Mouse (Mus musculus) neural tube, embryonic 14.5 days (tissue): ENCODE data around the gene Xirp2. TPM values are rescaled to one million over a fixed set of nuclear protein-coding genes. Genes with fewer than 3 reads are reported as not detected.
"Not testable (repeated sequence)": the region's sequence is repeated elsewhere in the genome, so short reads cannot be mapped to it uniquely, and the experiment has no call there.

Experiments used
- ATAC-seq: fragments of 200-750 bp; cut with Nextera tagmentation; 2 replicates; pipeline ENCODE4 v1.8.0; 2017; ENCODE audit warnings: low read depth, mild to moderate bottlenecking, moderate TSS enrichment, moderate library complexity
- H3K27ac ChIP-seq: fragments of 300-500 bp; sonication (generic); 2 replicates; pipeline ENCODE4 v1.5.1; 2014; ENCODE audit warnings: low read depth, mild to moderate bottlenecking, control low read depth, low read length, moderate library complexity, mixed read lengths
- H3K27me3 ChIP-seq: fragments of 300-500 bp; sonication (generic); 2 replicates; pipeline ENCODE4 v1.6.1; 2014; ENCODE audit warnings: low read length; ENCODE audit not compliant: control insufficient read depth, insufficient read depth
- H3K36me3 ChIP-seq: fragments of 300-500 bp; sonication (generic); 2 replicates; pipeline ENCODE4 v1.6.1; 2014; ENCODE audit warnings: low read length, mixed read lengths; ENCODE audit not compliant: control insufficient read depth, insufficient read depth
- H3K4me1 ChIP-seq: fragments of 300-500 bp; sonication (generic); 2 replicates; pipeline ENCODE4 v1.6.1; 2014; ENCODE audit warnings: low read length; ENCODE audit not compliant: control insufficient read depth, insufficient read depth
- H3K4me2 ChIP-seq: fragments of 300-500 bp; sonication (generic); 2 replicates; pipeline ENCODE4 v1.6.1; 2014; ENCODE audit warnings: mild to moderate bottlenecking, low read depth, low read length, control low read depth
- H3K4me3 ChIP-seq: fragments of 300-500 bp; sonication (generic); 2 replicates; pipeline ENCODE4 v1.5.1; 2014; ENCODE audit warnings: low read depth, low read length, control low read depth, mixed read lengths
- H3K9ac ChIP-seq: fragments of 300-500 bp; sonication (generic); replicated peaks from 2 replicates; pipeline ENCODE4 v1.6.1; 2014; ENCODE audit warnings: low read depth, mild to moderate bottlenecking, control low read depth, low read length, mixed read lengths
- H3K9me3 ChIP-seq: fragments of 300-500 bp; sonication (generic); 2 replicates; pipeline ENCODE4 v1.6.1; 2016; ENCODE audit warnings: low read length; ENCODE audit not compliant: control insufficient read depth
- WGBS: fragments of 180-500 bp; shearing (Covaris S2); extraction: QIAGEN DNeasy Blood & Tissue Kit; methylation state at CpG from one replicate; pipeline ENCODE4 v1.1.7; 2014; 5-methylcytosine and 5-hydroxymethylcytosine counted together
- polyA plus RNA-seq: library from polyadenylated mRNA; unstranded; fragments of >200 nt; fragmentation: Nextera tagmentation; extraction: Ambion mirVana; gene quantifications from 2 replicates; pipeline ENCODE4 v1.2.1, GENCODE M21; 2014

Gene Xirp2
- polyA plus RNA-seq, 1 experiment from 2014 or later = 0.03 TPM

DNA sequence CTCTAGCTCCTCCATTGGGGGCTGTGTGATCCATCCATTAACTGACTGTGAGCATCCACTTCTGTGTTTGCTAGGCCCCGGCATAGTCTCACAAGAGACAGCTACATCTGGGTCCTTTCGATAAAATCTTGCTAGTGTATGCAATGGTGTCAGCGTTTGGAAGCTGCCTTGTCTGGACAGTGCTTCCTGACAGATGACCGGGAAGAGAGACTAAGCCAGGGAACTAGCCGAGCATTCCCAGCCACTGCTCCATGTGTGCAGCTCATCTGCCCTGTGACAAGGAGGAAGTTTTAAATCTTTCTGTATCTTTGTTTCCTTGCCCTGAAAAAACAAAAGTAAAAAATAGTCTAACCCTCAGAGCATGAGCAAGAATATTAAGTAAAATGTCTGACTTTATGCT is 24.2 kb downstream of the Xirp2 start:
- H3K9ac ChIP-seq, H3K4me2 ChIP-seq: not testable (repeated sequence)
- WGBS = 83% methylated on average over 5 of the region's 5 CpGs

DNA sequence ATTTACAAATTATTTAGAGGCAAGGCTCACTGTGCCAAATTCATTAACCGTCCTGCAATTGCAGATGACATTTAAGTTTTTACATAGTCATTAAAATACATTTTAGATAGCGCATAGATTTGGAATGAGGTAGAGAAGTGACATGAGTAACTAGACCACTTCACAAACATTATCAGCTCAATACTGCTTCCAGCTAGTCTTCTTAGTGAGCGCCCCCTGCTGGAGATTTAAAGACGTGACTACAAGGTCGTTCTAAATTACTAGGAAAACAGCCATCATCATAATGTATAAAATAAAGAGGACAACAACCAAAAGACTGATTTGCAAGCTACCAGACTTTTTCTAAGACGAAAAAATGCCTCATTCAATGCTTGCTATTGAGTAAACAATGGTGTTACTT is 32.0 kb downstream of the Xirp2 start:
- ATAC-seq = 0 out of 2 replicates have a peak, but pooled peaks have one; percentile 49
- no peak overlapping the region for H3K27ac ChIP-seq
- no peaks in the 10 kb centered on the region for H3K27me3 ChIP-seq
- WGBS = 21% methylated on average over 6 of the region's 6 CpGs
- H3K9ac ChIP-seq = no peak overlapping the region
- H3K4me3 ChIP-seq = no peak overlapping the region
- no peaks in the 10 kb centered on the region for H3K4me1 ChIP-seq
- no peak overlapping the region for H3K4me2 ChIP-seq
- H3K9me3 ChIP-seq = no peaks in the 10 kb centered on the region
- H3K36me3 ChIP-seq = no peaks in the 10 kb centered on the region

More for the DNA sequence above, 24.2 kb downstream of the Xirp2 start:
- not testable (repeated sequence) for ATAC-seq, H3K27ac ChIP-seq, H3K9me3 ChIP-seq, H3K4me3 ChIP-seq, H3K36me3 ChIP-seq, H3K4me1 ChIP-seq, H3K27me3 ChIP-seq

DNA sequence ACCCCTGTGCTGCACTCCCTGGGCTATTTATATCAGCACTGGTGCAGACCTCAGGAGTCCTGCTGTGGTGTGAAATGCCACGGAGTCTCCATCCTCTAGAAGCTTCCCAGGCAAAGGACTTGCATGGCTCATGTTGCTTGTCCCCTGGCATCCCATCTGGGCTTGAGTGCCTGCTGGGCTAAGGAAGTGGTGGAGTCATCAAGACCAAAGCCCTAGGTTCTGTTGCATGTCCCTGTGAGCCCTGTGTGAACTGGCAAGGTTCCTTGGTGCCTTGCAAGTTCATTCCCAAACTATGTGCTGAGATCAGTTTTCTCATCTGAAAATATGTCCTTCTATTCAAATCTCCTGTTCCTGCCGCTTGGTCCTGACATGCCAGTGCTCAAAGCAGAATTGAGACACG is 35.2 kb downstream of the Xirp2 start:
- Histone ChIP-seq H3K4me2 (no peak overlapping the region), H3K27me3 (no peaks in the 10 kb centered on the region), H3K4me1 (no peaks in the 10 kb centered on the region), H3K9ac (no peak overlapping the region), H3K4me3 (no peak overlapping the region), H3K36me3 (no peaks in the 10 kb centered on the region), H3K9me3 (no peaks in the 10 kb centered on the region), H3K27ac (no peak overlapping the region)
- no peak for ATAC-seq
- 71% methylated on average over 3 of the region's 3 CpGs for WGBS

DNA sequence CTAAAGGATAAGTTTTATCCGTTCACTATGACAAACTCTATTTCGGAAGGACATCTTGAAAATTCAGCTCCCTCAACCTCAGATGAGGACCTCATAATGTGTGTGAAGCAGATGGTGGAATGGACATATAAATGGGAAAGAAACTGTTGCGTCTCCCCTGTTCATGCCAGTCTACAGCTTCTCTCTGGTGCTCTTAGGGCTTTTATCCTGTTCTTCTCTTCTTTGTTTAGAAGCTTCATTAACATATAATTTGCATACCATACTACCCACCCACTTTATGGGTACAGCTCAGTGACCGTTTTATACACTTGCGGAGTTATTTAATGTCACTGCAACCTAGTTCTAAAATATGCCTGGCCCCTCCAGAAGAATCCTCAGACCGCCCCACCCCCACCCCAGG is 40.9 kb downstream of the Xirp2 start:
- no peak overlapping the region for H3K27ac ChIP-seq
- 69% methylated on average over 6 of the region's 6 CpGs for WGBS
- no peaks in the 10 kb centered on the region for H3K27me3 ChIP-seq

DNA sequence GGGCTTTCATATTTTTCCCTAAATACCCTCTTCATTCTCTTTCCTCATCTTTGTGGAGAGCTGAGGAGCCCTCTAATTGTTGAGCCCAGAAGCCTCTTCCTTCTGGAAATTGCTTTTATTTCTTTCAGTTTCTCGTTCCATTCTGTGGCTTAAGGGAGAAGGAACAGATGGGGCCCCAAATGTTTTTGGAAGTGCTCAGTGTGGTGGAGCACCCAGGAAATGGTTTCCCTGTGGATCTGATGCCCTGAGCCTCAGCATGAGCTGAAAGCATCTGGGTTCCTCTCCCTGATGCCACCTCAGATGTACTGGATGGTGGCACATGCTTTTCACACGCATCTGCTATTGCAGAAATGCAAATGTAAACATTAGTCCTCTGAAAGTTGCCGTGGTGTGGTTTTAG is 41.4 kb downstream of the Xirp2 start:
- Histone ChIP-seq H3K4me2 (no peak overlapping the region), H3K4me1 (0 out of 2 replicates have a peak, but pooled peaks cover 2% of the 10 kb centered on the region), H3K9ac (no peak overlapping the region), H3K27me3 (no peaks in the 10 kb centered on the region), H3K9me3 (no peaks in the 10 kb centered on the region), H3K27ac (no peak overlapping the region), H3K4me3 (no peak overlapping the region), H3K36me3 (no peaks in the 10 kb centered on the region)
- ATAC-seq = no peak
- WGBS = 79% methylated on average over 3 of the region's 3 CpGs

More for the DNA sequence above, 40.9 kb downstream of the Xirp2 start:
- H3K4me3 ChIP-seq = no peak overlapping the region
- no peak for ATAC-seq
- H3K9ac ChIP-seq = no peak overlapping the region
- no peaks in the 10 kb centered on the region for H3K9me3 ChIP-seq
- no peak overlapping the region for H3K4me2 ChIP-seq
- H3K36me3 ChIP-seq = no peaks in the 10 kb centered on the region
- 0 out of 2 replicates have a peak, but pooled peaks cover 2% of the 10 kb centered on the region for H3K4me1 ChIP-seq

DNA sequence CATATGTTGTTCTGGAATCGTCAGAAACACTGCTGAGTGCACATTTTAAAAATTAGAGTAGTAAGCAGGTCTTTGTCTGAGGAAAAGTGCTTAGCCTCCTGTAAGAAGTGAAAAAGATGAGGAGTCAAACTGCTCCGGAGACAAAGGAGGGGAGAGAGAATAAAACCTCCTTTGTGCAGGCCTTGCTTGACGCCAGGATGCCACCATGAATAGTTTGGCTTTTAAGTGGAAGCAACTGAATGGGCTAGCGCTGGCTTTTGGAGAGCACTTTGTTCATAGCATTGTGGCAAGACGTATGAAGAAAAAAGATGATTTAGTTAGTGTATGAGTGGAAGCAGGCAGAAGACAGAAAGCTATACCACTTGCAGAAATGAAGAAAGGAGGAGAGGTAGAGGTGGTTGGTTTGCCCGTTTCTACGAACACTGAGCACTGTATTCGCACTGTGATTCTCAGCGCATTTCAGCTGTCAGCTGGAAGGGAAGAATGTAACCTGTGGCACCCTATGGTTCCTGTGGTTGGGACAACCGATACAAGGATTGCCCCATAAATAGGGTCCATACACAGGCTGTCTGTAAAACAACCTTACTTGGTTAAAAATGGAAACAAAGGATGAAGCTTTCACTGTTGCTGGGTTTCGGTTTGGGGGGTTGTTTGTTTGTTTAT is 42.8 kb downstream of the Xirp2 start:
- H3K9me3 ChIP-seq = no peaks in the 10 kb centered on the region
- no peak overlapping the region for H3K9ac ChIP-seq
- no peaks in the 10 kb centered on the region for H3K36me3 ChIP-seq
- no peak for ATAC-seq
- H3K4me1 ChIP-seq = 0 out of 2 replicates have a peak, but pooled peaks cover 2% of the 10 kb centered on the region
- H3K4me3 ChIP-seq = no peak overlapping the region
- no peak overlapping the region for H3K4me2 ChIP-seq
- H3K27me3 ChIP-seq = no peaks in the 10 kb centered on the region
- H3K27ac ChIP-seq = no peak overlapping the region
- 23% methylated on average over 11 of the region's 11 CpGs for WGBS

DNA sequence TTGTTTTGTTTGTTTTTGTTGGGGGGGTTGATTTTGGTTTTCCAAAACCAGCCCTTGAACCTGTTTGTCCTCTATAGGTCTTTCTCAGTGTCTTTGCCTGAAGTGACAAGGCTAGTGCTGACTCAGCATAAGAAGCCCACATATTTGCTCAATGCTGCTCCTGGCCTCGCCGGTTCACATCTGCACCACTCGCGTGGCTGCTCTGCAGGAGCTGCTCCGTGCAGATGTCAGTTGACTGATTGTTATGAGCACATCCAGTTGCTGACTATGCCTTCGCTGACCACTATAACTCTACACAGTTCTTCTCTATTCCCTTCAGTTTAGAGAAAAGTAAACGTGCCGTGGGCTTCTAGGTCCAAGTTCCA is 43.3 kb downstream of the Xirp2 start:
- Histone ChIP-seq H3K27ac (no peak overlapping the region), H3K27me3 (no peaks in the 10 kb centered on the region), H3K9ac (no peak overlapping the region), H3K4me2 (no peak overlapping the region), H3K4me3 (no peak overlapping the region), H3K36me3 (no peaks in the 10 kb centered on the region), H3K4me1 (0 out of 2 replicates have a peak, but pooled peaks cover 2% of the 10 kb centered on the region), H3K9me3 (no peaks in the 10 kb centered on the region)
- WGBS = 43% methylated on average over 8 of the region's 8 CpGs
- peak; percentile 38 for ATAC-seq

DNA sequence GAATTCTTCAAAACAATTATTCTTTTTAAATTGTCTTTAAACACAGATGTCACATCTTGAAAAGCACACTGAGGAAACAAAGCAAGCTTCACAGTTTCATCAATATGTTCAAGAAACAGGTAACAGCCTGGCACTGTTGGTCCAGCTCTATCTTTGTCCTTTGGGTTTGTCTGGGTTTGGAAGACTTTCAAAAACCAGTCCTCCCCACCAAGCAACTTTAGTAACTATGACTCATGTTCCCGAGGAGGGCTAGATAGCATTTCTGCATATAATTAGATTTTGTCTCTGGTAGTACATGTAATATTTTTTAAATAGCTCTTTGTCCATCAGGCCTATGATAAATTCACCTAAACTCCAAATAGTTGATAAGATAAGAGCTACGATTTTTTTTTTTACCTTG is 59.7 kb downstream of the Xirp2 start:
- no peak overlapping the region for H3K27ac ChIP-seq
- H3K9ac ChIP-seq = no peak overlapping the region
- H3K36me3 ChIP-seq = no peaks in the 10 kb centered on the region
- H3K4me3 ChIP-seq = no peak overlapping the region
- H3K9me3 ChIP-seq = no peaks in the 10 kb centered on the region
- no peaks in the 10 kb centered on the region for H3K4me1 ChIP-seq
- ATAC-seq = no peak
- no peaks in the 10 kb centered on the region for H3K27me3 ChIP-seq
- 85% methylated on average over 2 of the region's 2 CpGs for WGBS
- no peak overlapping the region for H3K4me2 ChIP-seq

DNA sequence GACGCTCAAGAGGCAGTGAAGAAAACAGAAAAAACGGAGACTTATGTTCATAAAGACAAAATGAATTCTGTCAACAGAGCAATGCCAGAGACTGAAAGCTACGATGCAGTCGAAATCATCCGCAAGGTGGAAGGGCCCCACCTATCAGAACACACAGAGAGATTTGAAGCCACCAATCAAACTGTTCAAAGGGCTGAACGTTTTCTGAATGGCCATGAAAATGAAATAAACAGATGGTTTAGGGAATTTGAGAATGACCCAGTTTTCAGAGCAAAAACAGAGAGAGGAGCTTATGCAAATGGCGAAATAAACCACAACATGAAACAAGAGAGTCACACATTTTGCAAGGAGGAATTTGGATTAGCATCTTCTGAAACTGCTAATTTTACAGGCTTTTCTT is 70.6 kb downstream of the Xirp2 start:
- 93% methylated on average over 7 of the region's 7 CpGs for WGBS
- Histone ChIP-seq H3K36me3 (no peaks in the 10 kb centered on the region), H3K27me3 (no peaks in the 10 kb centered on the region), H3K4me2 (no peak overlapping the region), H3K4me1 (no peaks in the 10 kb centered on the region), H3K9me3 (no peaks in the 10 kb centered on the region), H3K27ac (no peak overlapping the region), H3K9ac (no peak overlapping the region), H3K4me3 (no peak overlapping the region)
- no peak for ATAC-seq
